Mouse (Mus musculus) erythroid progenitor cell, adult 5-6 weeks (primary cell): ENCODE measurements around the gene Pofut1. TPM values are rescaled to one million over a fixed set of nuclear protein-coding genes. Genes with fewer than 3 reads are reported as not detected.
A peak's percentile ranks its signal among the peaks of the same experiment; 100 is the strongest.

Experiments
- ATAC-seq: replicated peaks from 2 replicates; pipeline ENCODE4 v1.8.0; 2016; ENCODE audit warnings: moderate number of reproducible peaks, mild to moderate bottlenecking, moderate TSS enrichment, inconsistent platforms; ENCODE audit not compliant: poor library complexity, low FRiP score, severe bottlenecking
- total RNA-seq, 2 experiments: library from RNA; stranded (forward) in 1 of 2; stranded (reverse) in 1 of 2; fragments of 150-400 nt in 1 of 2; fragments of 186-747, 209-891 nt in 1 of 2; gene quantifications; 2 replicates each; pipeline versions ENCODE4 v1.2.3 to v1.2.4; 2015 to 2017; ENCODE audit warnings: low replicate concordance in 2 of 2

Gene Pofut1
- total RNA-seq, 2 experiments from 2014 or later, result 15.5 to 25.9 TPM

- no peak for ATAC-seq
These were observed 37.0 kb downstream of the Pofut1 start for GRCm38 (mm10) chr2:153278357-153278756.

DNA sequence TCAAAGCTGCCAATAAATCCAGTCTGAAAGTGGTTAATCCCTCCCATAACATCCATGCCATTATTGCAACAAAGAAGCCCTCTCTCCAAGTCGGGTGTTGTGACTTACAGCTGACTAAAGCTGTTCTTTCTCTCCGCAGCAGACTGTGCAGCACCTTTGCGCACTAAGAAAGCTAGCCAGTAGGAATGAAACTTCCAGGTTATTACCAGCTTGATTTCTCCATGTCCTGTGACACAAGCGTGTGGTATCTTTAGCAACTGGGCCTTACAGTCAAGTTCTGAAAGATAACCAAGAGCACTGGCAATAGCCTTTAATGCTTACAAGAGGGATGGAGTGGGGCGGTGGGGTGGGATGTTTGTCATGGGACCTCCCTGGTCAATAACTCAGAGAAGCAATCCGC is 42.6 kb downstream of the Pofut1 start:
- ATAC-seq, result no peak

- ATAC-seq, result no peak
These were observed 45.2 kb downstream of the Pofut1 start for GRCm38 (mm10) chr2:153286524-153286923.

DNA sequence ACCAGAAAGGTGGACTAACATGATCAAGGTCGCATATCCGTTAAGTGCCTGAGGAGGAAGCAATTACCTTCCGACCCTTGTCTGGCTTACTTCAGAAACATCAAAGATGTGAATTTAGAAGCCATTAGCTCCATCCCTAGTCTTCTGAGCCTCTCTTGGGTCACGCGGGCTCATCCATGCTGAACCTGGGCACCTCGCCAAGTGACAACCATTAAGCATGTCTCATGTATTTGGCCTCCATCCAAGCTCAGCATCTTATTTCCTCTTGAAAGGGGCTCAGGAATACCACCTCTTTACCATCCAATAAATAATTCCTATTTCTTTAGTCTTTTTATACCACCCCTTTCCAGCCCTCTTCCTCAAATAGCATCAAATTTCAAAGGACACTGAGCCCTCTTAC is 46.5 kb downstream of the Pofut1 start:
- ATAC-seq, result no peak

- ATAC-seq, result peak; percentile 88
These were observed 49.9 kb downstream of the Pofut1 start, which contains the start of gene Kif3b for GRCm38 (mm10) chr2:153290938-153291928. TSS of gene Kif3b (plus strand) at chr2:153291413.

GRCm38 (mm10) chr2:153292305-153292861 is 51.0 kb downstream of the Pofut1 start:
- no peak for ATAC-seq

- ATAC-seq, result no peak
These were observed 53.9 kb downstream of the Pofut1 start for GRCm38 (mm10) chr2:153295196-153295595.

DNA sequence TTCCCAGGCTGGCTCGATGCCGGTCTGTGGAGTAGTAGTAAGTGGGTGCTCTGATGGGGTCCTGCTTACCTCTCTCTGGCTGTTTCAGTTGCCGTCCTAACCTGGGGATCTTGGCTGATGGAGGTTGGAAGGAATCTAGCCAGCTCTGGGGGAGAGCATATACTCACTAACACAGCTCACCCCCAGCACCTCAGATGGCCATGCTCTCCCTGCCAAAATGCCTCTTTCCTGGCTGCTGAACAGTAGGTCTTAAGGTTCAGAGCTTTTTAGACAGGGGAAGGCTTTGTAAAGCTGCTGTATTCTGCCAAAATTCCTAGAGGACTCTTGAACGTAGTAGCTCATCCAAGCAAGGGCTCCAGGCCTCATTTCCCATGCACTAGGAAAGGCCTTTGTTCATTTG is 56.4 kb downstream of the Pofut1 start:
- no peak for ATAC-seq

DNA sequence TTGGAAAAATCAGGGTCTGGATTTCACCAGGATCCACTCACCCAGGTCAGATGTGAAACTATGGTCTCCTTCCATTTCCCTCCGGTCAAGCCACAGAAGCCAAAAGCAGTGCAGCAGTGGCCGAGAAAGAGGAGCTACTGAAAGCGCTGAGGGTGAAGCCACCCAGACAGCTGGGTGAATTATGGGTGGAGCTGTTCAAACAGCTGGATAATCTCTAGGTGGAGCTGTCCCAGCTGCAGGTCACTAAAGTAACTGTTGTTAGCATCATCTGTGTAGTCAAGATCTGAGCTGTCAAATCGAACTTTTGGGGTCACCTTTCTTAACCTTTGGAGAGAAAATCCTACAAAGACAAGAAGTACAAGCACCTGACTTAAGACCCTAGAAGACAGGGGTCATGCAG is 57.1 kb downstream of the Pofut1 start:
- ATAC-seq, result peak; percentile 80

GRCm38 (mm10) chr2:153298863-153299262 is 57.5 kb downstream of the Pofut1 start:
- ATAC-seq, result no peak

GRCm38 (mm10) chr2:153301123-153301522 is 59.8 kb downstream of the Pofut1 start:
- ATAC-seq, result no peak

DNA sequence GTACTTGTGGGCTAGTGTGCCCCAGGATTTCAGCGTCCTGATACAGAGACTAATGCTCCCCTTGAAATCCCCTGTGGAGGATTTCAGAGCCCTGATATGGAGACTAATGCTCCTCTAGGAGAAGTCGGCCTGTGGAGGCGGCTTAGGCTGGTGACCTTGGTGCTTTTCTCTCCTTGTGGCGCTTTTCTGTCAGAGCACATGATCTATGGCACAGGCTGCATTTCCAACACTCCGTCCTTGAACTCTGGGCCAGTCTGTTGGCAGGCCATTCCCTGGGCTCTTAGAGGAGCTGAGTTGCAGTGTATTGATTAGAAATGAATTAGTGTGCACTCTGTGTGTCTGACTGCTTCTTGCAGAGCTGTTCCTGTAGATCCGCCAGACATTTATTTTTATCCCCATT is 63.9 kb downstream of the Pofut1 start:
- no peak for ATAC-seq

- ATAC-seq, result no peak
These were observed 67.3 kb downstream of the Pofut1 start for GRCm38 (mm10) chr2:153308586-153308985.

DNA sequence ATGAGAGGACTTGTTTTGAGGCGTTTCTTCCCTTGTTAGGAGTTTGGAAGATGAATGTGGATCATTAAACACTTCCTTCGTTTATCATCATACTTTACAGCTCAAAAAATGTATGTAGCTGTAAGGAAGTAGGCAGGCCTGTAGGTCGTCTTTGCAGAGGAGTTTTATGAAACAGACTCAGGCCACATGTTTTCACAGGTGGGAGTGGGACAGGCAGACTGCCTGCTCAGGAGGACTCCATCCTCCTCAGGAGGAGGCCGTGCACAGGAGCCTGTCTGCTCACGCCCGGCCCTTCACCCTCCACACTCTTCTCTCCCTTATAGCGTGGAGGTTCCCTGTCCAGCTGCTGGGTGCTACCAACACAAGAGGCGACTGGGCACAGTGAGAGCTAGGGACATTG is 67.8 kb downstream of the Pofut1 start:
- ATAC-seq, result no peak

GRCm38 (mm10) chr2:153310228-153310627 is 68.9 kb downstream of the Pofut1 start:
- no peak for ATAC-seq

DNA sequence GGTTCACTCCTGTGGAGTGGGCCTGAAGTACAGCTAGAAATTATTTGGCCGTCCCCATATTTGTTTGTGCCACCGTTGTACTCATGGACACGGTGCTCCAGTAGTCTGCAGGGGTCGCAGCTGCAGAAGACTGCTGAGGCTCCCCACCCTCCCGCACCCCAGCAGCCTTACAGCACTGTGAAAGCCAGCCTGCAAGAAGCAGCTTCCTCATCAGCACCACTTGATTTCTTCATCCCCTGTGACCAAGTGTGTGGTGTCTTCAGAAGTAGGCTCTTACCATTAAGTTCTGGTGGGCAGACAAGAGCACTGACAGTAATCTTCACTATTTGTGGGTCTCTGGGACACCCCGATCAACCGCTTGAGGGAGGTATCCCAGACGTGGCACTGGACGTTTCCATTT is 71.6 kb downstream of the Pofut1 start:
- ATAC-seq, result no peak

GRCm38 (mm10) chr2:153318408-153318807 is 77.1 kb downstream of the Pofut1 start:
- no peak for ATAC-seq

DNA sequence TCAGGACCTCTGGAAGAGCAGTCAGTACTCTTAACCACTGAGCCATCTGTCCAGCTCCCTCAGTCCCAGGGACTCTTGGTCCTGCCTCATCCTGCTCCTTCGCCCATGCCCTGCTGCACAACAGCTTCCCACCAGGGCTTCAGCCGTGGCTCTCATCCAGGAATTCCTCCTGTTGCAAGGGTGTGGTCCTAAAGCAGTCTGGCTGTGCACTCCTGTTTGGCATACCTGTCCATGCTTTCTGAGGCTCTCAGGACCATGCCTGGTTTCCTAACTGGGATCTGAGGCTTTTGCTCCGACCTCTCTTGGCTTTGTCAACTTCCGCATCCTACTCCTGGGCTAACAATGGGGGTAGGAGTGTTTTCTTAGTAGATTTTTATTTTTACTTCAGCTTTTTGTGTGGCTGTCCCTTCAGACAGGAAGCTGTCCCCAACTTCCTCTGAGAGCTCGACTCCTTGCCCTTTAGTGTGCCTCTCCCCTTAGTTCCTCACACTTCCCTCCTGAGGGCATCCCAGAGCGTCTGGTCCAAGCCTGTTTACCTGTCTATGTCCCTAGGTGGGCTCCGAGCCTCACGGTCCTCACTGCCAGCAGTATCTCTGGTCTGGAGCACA is 77.8 kb downstream of the Pofut1 start:
- ATAC-seq, result no peak
